Mouse (Mus musculus) liver, postnatal 0 days (tissue): ENCODE data around the gene Dbn1. TPM values are rescaled to one million over a fixed set of nuclear protein-coding genes. Genes with fewer than 3 reads are reported as not detected.

Experiments used
- ATAC-seq: fragments of 200-750 bp; cut with Nextera tagmentation; 2 replicates; pipeline ENCODE4 v1.8.0; 2017; ENCODE audit warnings: mild to moderate bottlenecking, moderate library complexity
- DNase-seq: peaks from one replicate; pipeline ENCODE4 v3.0.0-alpha.2; 2016
- H3K27ac ChIP-seq: fragments of 300-500 bp; sonication (generic); 2 replicates; pipeline ENCODE4 v1.5.1; 2014; ENCODE audit warnings: antibody characterized with exemption, moderate library complexity, mild to moderate bottlenecking, low read depth
- H3K27me3 ChIP-seq: fragments of 300-500 bp; sonication (generic); 2 replicates; pipeline ENCODE4 v1.6.1; 2014; ENCODE audit warnings: low read length, control low read depth, mixed read lengths; ENCODE audit not compliant: insufficient read depth
- H3K36me3 ChIP-seq: fragments of 300-500 bp; sonication (generic); replicated peaks from 2 replicates; pipeline ENCODE4 v1.6.1; 2014; ENCODE audit warnings: mild to moderate bottlenecking, control low read depth, low read length, moderate library complexity, mixed read lengths; ENCODE audit not compliant: insufficient read depth
- H3K4me1 ChIP-seq: fragments of 300-500 bp; sonication (generic); 2 replicates; pipeline ENCODE4 v1.6.1; 2014; ENCODE audit warnings: antibody characterized with exemption, mild to moderate bottlenecking, control low read depth; ENCODE audit not compliant: insufficient read depth
- H3K4me2 ChIP-seq: fragments of 300-500 bp; sonication (generic); 2 replicates; pipeline ENCODE4 v1.6.1; 2014; ENCODE audit warnings: low read depth, mild to moderate bottlenecking, low read length, moderate library complexity, mixed read lengths
- H3K4me3 ChIP-seq: fragments of 300-500 bp; sonication (generic); 2 replicates; pipeline ENCODE4 v1.5.1; 2014; ENCODE audit warnings: low read depth, low read length
- H3K9ac ChIP-seq: fragments of 300-500 bp; sonication (generic); replicated peaks from 2 replicates; pipeline ENCODE4 v1.6.1; 2014; ENCODE audit warnings: mild to moderate bottlenecking, moderate library complexity
- H3K9me3 ChIP-seq: fragments of 300-500 bp; sonication (generic); 2 replicates; pipeline ENCODE4 v1.6.1; 2016; ENCODE audit warnings: mild to moderate bottlenecking, control low read depth, low read length, mixed read lengths
- CTCF ChIP-seq: sonication (generic); IDR thresholded peaks from 2 replicates; pipeline ENCODE4 v1.5.1; 2016; ENCODE audit warnings: antibody characterized with exemption, low read depth
- EP300 ChIP-seq: IDR thresholded peaks from 2 replicates; pipeline ENCODE4 v1.6.1; 2016; ENCODE audit warnings: antibody characterized with exemption, low read depth, mild to moderate bottlenecking
- WGBS: fragments of 180-500 bp; shearing (Covaris S2); extraction: QIAGEN DNeasy Blood & Tissue Kit; methylation state at CpG from one replicate; pipeline ENCODE4 v1.1.7; 2014; ENCODE audit not compliant: insufficient replicate concordance; 5-methylcytosine and 5-hydroxymethylcytosine counted together
- polyA plus RNA-seq: library from polyadenylated mRNA; unstranded; fragments of >200 nt; fragmentation: Nextera tagmentation; extraction: Ambion mirVana; gene quantifications from 2 replicates; pipeline ENCODE4 v1.2.1, GENCODE M21; 2015

Gene Dbn1
- polyA plus RNA-seq, 1 experiment from 2014 or later: 4.2 TPM

DNA sequence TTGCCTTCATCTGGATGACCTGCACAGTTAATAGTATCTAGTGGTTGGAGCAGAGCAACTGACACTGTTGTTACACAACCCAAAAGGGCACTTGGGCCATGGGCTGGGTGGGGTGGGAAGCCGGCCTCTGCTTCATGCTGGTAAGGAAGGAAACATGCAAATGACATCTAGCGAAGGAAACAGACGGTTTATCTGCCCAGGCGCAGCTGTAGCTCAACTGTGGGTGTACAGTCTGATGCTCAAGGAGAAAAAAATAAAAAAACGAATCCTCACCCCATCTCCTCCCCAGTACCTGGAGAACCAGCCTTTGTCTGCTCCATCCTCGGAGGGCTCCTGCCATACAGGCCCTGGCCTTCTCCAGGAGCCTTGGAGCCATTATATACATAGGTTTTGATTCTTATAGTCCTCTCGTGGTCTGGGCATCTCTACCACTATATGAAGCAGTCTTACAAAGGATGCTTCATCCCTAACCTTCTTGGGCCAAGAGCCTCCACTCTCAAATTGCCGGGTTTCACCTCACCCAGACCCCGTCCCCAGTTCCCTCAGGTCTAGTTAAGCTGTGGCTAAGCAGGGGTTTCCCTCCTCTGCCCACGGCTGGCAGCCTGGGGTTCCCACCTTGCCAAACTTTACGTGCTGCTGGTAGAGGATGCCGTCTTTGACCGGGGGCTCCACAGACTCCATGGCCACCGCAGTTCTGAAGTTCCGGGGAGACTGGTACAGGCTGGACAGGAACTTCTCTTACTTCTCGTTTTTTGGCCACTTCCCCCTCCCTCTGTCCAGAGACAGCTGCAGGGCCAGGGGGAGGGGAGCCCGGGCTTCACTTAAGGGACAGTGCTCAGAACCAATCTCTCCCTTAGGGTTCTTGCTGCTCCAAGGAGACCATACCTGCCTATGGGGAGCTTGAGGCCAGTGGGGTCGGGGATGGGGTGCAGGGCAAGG, 40.2 kb upstream of the Dbn1 start:
- H3K9ac ChIP-seq: peak overlapping the region; percentile 45
- peaks cover 26% of the 10 kb centered on the region for H3K36me3 ChIP-seq
- H3K27ac ChIP-seq: peak overlapping the region; percentile 93
- peak overlapping the region; percentile 54 for H3K4me2 ChIP-seq
- TF ChIP-seq CTCF: no peak
- TF ChIP-seq EP300: peak; percentile 77
- peak overlapping the region; percentile 54 for H3K4me3 ChIP-seq
- peaks cover 26% of the 10 kb centered on the region for H3K4me1 ChIP-seq
- H3K27me3 ChIP-seq: no peaks in the 10 kb centered on the region
- 29% methylated on average over 18 of the region's 18 CpGs for WGBS
- no peaks in the 10 kb centered on the region for H3K9me3 ChIP-seq
- ATAC-seq (peak; percentile 47), DNase-seq (peak; percentile 54)

DNA sequence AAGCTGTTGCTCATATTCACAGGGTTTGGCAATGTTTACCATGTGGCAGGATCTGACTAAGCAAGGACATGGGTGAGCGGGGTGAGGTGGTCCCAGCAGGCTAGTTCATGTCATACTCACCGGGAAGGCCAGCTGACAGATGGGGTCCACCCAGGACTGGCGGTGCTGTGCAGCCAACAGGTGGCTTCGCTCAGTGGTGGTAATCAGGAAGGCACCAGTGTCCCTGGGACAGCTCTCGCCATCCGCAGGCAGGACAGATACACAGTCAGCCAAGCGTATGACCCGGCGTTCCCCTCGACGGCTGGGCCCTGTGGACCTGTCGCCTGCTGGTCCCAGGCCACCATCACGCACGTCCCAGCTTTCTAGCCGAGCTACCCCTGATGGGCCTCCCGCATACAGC, 39.3 kb upstream of the Dbn1 start:
- H3K9me3 ChIP-seq: no peaks in the 10 kb centered on the region
- no peak for ATAC-seq
- peak overlapping the region; percentile 54 for H3K4me3 ChIP-seq
- peak; percentile 31 for DNase-seq
- peak overlapping the region; percentile 54 for H3K4me2 ChIP-seq
- peak overlapping the region; percentile 93 for H3K27ac ChIP-seq
- WGBS: 63% methylated on average over 16 of the region's 16 CpGs
- no peaks in the 10 kb centered on the region for H3K27me3 ChIP-seq
- TF ChIP-seq EP300 (no peak), CTCF (no peak)
- H3K9ac ChIP-seq: peak overlapping the region; percentile 45
- peaks cover 26% of the 10 kb centered on the region for H3K4me1 ChIP-seq
- H3K36me3 ChIP-seq: peaks cover 25% of the 10 kb centered on the region

DNA sequence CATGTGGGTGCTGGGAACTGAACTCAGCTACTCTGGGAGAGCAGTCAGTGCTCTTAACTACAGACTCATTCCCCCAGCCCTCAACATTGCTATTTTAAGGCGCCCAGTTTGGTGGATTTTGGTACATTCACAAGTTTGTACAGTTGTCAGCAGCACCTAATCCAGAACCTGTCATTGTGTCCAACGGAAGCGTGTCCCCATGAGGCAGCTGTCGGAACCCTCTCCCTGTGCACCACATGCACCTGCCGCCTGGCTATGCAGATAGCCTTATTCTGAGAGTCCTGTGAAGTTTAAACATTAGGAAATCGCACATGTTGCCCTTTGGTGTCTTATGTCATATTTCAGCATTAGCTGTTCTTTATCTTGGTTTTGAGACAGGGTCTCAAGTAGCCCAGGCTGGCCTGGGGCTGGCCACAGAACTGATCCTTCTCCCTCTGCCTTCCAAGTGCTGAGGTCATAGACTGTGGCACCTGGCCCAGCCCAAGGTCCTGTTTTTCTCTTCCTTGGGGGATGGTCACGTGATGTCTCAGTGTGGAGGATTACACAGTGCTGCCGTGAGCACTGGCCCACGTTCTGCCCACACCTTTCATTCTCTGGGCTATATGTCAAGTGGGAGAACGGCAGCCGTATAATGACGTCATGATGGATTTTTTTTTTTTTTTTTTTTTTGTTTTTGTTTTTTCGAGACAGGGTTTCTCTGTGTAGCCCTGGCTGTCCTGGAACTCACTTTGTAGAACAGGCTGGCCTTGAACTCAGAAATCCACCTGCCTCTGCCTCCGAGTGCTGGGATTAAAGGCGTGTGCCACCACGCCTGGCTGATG, 38.0 kb upstream of the Dbn1 start:
- H3K27me3 ChIP-seq: no peaks in the 10 kb centered on the region
- no peak overlapping the region for H3K4me3 ChIP-seq
- 0 out of 2 replicates have a peak overlapping the region, but pooled peaks have one; percentile 5 for H3K9ac ChIP-seq
- DNase-seq (no peak), ATAC-seq (no peak)
- H3K4me2 ChIP-seq: peak overlapping the region; percentile 54
- H3K27ac ChIP-seq: no peak overlapping the region
- peaks cover 26% of the 10 kb centered on the region for H3K4me1 ChIP-seq
- no peaks in the 10 kb centered on the region for H3K9me3 ChIP-seq
- WGBS: 64% methylated on average over 15 of the region's 16 CpGs
- TF ChIP-seq EP300 (no peak), CTCF (no peak)
- peaks cover 15% of the 10 kb centered on the region; the same call in 1 of the 2 replicates for H3K36me3 ChIP-seq

DNA sequence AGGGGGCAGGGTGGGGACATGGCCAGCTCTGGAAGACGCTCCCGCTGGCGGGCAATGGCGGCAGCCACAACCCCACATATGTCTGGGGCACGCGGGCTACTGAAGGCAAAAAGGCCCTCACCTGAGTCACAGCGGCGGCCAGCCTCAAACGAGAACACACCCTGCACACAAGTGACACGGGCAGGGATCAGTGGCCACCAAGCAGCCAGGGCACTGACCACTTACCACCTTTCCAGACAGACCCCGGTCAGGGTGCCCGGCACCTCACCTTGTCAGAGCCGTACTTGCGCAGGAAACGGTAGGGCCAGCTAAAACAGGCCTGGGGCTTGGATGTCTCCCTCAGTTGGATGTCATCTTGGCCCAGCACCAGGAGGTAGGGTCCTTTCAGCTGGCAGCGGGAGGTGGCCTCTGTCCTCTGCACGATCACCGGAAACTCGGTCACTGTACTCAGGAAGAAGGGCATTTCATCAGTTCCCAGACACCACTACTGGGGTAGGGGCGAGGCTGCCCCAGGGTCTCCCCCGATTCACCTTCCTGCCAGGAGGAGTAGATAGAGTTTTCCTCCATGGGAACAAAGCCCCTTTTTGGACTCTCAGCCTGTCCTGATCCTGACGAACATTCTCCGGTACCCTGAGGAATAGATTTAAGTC, 36.2 kb upstream of the Dbn1 start:
- H3K9ac ChIP-seq: no peak overlapping the region
- H3K4me1 ChIP-seq: peaks cover 9% of the 10 kb centered on the region
- no peak overlapping the region for H3K4me2 ChIP-seq
- H3K4me3 ChIP-seq: no peak overlapping the region
- 0 out of 2 replicates have a peak overlapping the region, but pooled peaks have one; percentile 57 for H3K27ac ChIP-seq
- no peaks in the 10 kb centered on the region for H3K9me3 ChIP-seq
- peaks cover 7% of the 10 kb centered on the region; the same call in 1 of the 2 replicates for H3K36me3 ChIP-seq
- H3K27me3 ChIP-seq: no peaks in the 10 kb centered on the region
- TF ChIP-seq EP300 (no peak), CTCF (no peak)
- ATAC-seq: no peak
- WGBS: 87% methylated on average over 23 of the region's 23 CpGs
- DNase-seq: no peak

DNA sequence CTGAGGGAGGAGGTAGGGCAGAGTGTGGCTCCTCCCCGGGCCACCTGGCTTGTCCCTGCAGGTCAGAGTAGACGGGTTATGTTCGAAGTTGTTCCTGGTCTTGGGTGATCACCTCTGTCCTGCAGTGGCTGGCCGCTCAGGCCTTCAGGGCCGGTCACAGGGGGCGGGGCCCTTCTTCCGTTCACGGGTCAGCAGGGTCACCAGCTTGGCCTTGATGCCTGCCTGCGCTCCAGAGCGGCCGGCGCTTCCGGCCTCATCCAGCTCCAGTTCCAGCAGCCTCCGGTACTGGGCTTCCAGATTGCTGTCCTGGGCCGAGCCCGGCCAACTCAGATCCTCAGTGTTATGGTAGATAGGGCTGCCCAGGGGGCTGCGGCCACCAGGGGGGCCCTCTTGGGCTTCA, 35.4 kb upstream of the Dbn1 start:
- Histone ChIP-seq H3K4me2 (no peak overlapping the region), H3K4me1 (peaks cover 3% of the 10 kb centered on the region), H3K9me3 (no peaks in the 10 kb centered on the region), H3K36me3 (peaks cover 7% of the 10 kb centered on the region; the same call in 1 of the 2 replicates), H3K27me3 (no peaks in the 10 kb centered on the region), H3K27ac (0 out of 2 replicates have a peak overlapping the region, but pooled peaks have one; percentile 57), H3K4me3 (no peak overlapping the region), H3K9ac (no peak overlapping the region)
- TF ChIP-seq EP300: no peak
- TF ChIP-seq CTCF: no peak
- DNase-seq (peak; percentile 53), ATAC-seq (peak; percentile 32; the same call in 1 of the 2 replicates)
- 59% methylated on average over 17 of the region's 17 CpGs for WGBS
